Mouse (Mus musculus) 3T3-L1 (cell line): ENCODE data around the gene Satb1.

Experiments used
- DNase-seq: peaks from one replicate; pipeline ENCODE4 v3.0.0-alpha.2; 2015; ENCODE audit warnings: low read depth, low spot score

The Satb1 gene

DNA sequence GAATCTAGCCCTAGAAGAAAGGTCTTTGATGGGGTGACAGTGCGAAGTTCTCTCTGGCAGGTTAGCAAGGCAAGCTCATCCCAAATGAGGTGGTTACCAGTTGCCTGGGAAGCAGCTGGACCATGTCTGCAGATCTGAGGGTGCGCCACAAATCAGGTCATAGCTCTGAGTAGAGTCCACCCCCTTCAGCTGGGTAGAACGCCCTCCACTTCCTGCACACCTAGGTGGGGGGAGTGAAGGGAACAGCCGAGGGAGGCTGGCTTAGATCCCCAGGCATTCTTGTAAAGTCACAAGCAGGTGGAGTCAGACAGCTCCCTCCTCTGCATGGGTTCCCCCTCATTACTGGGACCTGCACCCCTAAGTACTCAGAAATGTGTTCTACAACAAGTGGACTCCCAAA, 6.6 kb downstream of the Satb1 start:
- no peak for DNase-seq

DNA sequence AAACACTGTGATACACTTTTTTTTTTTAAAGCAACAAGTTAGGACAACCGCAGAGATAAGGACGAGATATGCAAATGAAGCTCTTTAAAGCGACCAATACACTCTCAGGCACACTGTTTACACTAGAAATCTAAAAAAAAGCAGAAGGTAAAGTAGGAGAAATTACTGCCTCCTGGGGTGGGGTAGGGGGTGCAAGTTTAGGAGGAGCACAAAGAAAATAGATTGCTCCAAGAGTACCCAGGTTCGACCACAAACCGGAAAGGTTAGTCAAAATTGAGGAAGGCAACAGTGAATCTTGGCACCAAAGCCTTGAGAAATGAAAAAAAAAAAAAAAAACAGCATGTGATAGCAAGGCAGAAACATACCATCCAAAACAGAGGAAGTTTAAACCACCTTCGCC, 18.8 kb downstream of the Satb1 start:
- DNase-seq = no peak

DNA sequence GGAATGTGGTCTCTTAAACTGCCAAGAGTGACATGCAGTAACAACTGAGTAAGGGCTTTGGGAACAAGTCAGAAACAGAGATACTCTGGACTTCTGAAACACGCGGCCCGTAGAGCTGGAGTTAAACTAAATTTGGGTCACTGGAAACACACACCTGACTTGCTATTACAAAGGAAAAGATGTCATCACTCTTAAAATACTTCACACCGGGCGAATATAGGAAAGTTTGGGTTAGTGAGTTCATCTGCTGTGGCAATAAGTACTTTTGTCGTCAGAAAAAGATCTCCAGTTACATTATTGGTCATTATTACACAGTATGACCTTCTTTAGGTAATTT, 19.3 kb downstream of the Satb1 start:
- DNase-seq = no peak

GRCm38 (mm10) chr17:51812942-51813783, 19.9 kb downstream of the Satb1 start:
- DNase-seq = no peak

DNA sequence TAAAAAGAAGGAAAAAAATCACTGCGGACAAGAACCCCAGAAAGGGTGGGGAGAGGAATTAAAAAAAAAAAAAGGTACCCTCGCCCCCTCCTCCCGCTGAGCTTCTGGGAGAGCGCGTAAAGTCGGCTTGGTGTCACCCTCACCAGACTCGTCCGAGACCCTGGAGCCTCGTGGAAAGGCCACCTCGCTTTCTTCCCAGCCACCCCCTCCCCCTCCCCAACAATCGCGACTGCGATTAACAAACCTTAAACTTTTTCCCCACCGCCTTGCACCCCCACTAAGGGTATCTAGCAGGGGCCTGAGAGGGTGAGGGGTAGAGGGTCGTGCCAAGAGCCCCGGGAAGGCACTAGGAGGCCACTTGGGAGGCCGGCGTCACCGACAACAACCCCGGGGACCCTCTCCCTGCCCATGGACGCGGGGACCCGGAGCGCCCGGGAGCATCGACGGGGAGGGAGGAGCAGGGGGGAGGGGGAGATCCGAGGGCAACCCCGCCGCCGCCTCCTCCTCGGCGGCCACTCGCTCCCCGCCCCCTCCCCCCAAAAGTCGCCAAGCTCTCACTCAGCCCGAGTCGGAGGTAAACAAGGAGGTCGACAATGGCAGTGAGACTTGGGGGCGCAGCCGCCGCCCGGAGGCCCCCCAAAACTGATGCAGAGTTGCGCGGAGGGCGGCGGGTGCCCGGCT, 20.7 kb downstream of the Satb1 start:
- DNase-seq = no peak

DNA sequence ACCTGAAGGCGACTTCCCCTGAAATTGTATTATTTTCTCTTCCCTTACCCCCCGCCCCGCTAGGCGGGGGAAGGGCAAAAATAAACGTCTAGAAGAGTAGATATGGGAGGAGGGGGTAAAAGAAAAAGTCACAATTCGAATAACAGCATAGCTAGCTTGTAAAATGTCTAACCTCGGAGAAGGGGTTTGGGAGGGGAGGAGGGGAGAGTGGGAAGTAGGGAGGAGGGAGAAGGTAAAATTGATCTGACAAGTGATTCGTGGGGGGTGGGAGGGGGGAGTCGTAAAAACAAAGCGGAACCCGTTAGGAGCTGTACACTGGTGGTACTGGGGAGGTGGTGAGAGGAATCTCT, 21.2 kb downstream of the Satb1 start:
- no peak for DNase-seq

GRCm38 (mm10) chr17:51811086-51811868, 21.8 kb downstream of the Satb1 start:
- no peak for DNase-seq

DNA sequence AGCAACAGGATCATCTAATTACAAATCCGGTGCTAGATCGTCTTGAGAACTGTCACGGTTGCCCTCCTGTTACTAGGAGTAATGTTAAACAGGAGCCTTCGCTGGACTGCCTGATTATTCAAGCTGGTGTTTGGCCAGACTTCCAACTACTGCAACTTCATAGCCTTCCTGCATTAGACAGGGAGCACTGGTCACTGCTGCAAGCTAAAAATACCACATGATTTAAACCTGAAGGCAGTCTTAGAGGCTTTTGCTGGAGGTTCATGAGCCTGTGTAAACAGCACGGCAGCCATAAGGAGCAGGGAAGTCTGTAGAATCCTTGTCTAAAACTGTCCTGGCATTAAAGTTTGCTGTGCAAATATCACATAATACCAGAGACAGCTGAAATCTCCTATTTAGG, 25.7 kb downstream of the Satb1 start:
- DNase-seq = no peak

DNA sequence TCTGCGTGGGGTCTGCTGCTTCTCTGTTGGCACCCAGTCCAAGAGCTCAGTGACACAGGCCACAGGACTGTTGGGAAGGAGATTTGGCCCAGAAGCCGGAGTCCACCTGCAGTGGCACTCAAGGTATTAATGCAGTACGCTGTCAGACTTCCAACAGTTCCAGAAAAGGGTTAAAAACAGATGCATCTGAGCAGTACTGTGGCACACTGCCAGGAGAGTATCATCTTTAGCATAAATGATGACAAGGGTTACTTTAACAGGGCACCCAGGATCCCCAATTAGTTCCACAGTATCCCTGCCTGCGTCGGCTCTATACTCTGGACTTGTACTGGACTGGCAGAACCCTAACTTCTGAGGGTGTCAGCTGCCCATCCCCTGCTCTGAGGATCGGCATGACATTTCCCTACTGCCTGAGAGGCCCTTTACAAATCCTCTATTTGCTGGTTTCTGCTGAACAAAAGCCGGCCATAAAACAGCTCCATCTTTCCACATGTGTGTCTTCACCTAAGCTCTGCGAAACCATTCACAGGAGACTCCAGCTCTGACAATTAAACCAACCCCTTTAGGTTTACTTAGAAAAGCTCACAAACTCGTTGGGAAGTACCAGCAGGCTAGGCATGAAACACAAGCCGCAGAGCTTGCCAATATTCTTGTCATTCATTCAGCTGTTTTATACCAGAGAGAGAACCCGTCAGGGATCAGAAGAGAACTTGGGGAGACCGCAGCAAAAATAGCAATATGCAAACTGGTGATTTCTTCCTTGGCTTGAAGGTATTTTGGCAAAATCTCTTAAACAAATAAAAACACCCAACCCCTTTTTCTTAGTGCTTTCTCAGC, 26.7 kb downstream of the Satb1 start:
- no peak for DNase-seq

- no peak for DNase-seq
Measured at GRCm38 (mm10) chr17:51800208-51800607, 32.9 kb downstream of the Satb1 start.

DNA sequence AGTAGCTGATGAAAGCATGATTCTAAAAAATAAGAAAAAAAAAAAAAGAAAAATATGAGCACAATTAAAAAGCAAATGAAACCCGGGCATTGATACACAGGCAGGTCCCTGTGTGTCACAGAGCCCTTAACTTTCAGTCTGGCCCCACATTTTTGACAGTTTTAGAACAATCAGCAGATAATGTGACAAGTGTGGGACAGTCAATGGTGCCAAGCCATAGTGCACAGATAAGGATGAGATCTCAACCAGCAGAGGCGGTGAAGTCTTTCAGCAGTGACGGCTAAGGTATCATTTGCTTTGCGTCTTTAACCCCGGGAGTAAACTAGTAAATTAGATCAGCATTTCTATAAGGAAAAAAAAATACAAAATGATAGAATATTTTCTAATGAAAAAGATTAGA, 36.6 kb downstream of the Satb1 start:
- no peak for DNase-seq

DNA sequence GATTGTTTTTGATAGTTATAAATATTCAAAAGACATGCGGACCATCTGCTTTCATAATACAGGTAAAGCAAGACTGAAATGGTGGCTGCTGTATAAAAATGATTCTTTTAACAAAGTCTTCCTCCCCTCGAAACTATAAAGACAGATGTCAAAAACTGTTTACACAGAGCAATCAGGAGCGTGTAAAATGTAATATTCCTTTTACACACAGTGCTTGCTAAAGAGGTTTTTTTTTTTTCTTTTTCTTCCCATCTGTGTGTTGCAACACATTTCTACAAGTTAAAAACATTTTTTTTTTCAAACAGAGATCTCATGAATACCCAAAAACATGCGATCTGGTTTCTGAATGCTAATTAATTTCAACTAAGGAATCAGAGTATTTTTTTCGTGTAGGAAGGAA, 41.9 kb downstream of the Satb1 start:
- DNase-seq = no peak

GRCm38 (mm10) chr17:51790387-51791060, 42.6 kb downstream of the Satb1 start:
- no peak for DNase-seq

DNA sequence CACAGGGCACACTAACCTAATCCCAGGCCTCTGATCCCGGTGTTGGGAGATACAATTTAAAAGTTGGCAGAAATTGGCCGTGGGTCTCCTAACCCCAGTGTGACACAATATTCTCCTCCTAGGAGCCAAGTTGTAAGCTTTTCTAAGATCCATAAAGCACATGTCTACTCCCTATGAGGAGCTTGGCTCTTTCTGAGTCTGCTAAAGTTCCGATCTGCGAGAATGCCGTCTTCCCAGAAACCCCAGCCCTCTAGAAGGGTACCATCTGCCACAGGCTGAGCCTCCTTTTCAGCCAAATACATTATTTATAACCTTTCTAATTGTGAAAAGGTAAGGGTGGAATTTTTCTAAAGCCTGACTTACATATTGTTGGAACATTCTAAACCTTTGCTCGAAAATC, 43.3 kb downstream of the Satb1 start:
- no peak for DNase-seq

DNA sequence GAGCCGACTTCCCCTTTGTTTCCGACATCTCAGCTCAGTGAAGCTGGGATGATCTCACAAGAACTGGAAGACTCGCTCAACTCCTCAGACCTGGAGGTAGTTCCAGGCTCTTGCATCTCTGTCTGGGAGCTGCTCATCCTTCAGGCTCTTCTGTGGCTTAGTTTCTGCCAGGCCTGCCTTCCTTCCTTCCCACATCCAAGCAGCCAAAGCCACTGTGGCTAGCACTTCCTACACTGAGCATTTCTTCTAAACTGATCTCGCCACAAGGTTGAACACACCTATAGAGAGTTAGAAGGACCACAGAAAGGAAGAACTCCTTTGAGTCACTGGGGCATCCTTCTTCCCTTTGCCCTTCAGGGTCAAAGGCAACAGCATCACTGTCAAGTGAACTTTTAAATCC, 44.0 kb downstream of the Satb1 start:
- DNase-seq = no peak

DNA sequence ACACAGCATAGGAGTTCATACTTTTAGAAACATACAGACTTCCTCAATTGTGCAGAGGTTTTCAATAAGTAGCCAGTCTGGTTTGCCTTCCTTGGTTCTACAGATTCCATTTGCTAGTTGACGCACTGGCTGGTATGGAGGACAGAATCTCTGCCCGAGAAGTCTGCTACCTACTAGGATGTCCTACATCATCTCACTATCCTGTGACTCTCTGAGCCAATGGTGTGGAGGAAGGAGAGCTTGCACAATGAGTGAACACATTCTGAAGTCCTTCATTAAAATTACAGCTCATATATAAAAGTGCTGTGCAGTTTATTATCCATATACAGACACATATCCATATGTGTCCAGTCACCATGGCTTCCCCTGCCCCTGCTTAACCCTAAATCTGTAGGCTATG, 45.1 kb downstream of the Satb1 start:
- DNase-seq = no peak

DNA sequence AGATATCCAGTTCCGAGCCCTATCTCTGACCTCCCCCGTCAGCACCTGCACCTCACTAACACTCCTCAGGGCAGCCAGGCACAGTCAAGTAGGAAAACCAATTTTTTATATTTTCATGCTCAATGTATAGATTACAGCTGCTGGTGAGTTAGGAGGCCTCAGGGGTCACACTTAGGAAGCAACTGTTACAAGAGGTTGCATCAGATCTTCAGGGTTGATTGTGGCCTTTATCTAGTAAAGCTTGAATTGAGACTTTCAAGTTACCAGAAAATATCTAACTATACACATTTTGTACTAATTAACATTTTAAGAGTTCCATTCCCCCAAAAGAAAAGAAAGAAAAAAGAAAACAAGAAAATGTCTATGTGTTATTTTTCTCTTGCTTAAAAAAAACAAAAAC, 47.0 kb downstream of the Satb1 start:
- no peak for DNase-seq

DNA sequence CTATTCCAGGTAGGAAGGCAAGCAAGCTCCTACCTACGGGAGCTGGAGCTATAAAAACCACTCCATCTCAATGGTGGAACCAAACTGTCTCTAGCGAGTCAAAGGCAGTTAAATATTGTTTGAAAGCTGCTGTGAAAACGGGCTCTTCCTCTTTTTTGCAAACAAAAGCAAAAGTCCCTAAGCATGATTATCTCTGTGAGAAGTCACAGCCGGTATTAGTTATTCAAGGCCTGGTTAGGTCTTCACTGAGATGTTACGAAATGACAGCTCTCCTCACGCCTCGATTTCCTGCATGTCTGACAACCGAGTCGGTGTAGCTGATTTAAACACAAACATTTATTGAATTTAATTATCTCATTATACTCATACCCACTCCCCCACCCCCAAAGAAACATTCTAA, 48.2 kb downstream of the Satb1 start:
- DNase-seq = no peak

DNA sequence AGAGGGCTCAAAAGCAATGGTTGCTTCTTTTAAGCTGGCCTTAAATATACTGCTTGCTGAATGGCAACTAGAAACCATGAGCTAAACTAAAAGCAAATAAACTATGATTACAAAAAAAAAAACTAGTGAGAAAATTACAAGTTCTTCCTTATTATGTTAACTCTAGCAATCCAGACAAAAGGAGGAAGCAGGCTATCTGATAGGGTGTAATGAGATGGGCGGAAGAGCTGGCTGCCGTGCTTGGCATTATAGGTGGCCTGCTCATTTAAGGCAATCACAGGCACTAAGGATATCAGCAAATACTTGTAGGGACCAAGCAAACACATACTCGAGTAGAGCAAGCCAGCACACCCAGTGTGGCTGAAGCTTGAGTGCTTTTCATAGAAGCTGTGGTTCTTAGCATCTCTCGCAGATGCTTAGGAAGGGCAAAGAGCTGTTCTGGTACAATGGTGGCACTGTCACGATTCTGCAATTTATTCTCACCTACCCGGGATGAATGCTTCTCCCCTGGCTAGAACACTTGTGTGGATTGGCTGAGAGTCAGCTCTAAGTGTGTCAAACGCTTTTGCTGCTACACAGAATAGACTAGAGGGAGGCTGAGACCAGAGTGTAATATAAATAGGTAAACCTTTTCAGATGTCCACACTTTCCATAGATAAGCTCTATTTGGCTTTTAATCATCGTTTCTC, 49.4 kb downstream of the Satb1 start:
- no peak for DNase-seq

DNA sequence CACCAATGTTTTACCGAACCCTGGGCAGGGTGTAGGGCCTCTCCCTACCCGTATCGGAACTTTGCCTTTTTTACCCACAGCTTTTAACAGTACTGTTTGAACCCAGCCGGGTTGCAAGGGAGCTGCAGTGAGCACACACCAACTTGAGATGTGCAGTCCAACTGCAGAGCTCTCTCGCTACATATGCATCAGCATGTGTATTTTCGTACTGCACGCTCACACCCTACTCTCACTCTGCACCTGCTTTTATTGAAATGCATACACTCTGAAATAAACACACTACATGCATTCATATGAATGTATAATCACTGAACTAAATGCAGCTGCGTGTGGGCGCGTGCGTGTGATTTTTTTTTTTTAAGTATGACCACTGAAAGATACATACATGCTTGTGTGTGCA, 53.1 kb downstream of the Satb1 start:
- no peak for DNase-seq

GRCm38 (mm10) chr17:51778961-51779360, 54.1 kb downstream of the Satb1 start:
- no peak for DNase-seq
